Mouse (Mus musculus) monocyte, adult 5-6 weeks (primary cell): ENCODE results near the gene Txndc5. TPM values are rescaled to one million over a fixed set of nuclear protein-coding genes. Genes with fewer than 3 reads are reported as not detected.

ENCODE experiments used
- ATAC-seq: fragments of 153-309, 156-312 bp; replicated peaks from 2 replicates; pipeline ENCODE4 v1.8.0; 2017; ENCODE audit warnings: mild to moderate bottlenecking; ENCODE audit not compliant: low TSS enrichment, insufficient number of reproducible peaks, severe bottlenecking, poor library complexity, low FRiP score
- total RNA-seq: library from RNA; stranded (forward); fragments of 200-1000, 200-491, 200-594 nt; gene quantifications from 3 replicates; pipeline ENCODE4 v1.2.3, GENCODE M21; 2017

Gene Txndc5
- total RNA-seq, 1 experiment from 2014 or later, result 47.2 TPM

DNA sequence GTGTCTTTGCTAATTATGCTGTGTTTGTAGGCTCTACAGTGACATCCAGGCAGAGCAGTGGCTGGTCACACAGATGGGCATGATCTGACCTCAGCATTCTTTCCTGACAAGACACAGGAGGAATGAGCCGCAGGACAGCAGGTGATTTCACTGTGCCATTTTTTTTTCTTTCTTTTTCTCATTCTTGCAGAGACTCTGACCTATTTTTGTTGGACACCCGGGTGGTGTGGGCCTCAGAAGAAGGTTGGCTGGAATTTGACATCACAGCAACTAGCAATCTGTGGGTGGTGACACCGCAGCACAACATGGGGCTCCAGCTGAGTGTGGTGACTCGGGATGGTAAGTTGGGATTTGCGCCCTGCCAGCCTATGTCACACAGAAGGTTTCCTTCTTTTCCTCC is 43.9 kb downstream of the Txndc5 start:
- ATAC-seq, result no peak

DNA sequence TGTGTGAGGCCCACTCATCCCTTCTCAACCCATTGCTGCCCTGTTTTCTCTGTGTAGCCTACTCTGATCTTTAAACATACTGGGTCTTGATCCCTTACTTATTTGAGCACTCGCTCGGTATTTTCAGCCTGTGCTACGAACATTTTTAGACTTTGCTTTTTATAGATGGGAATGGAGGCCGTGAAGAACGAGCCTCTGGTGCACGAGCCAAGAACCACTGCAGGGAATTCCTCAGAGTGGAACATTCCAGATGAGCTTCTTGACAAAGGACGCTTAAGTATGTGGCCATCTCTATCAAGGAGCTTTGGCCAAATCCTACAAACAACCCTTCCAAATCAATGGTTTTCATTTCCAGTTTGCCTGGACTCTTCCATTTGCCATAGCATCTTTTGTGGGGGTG is 47.6 kb downstream of the Txndc5 start:
- ATAC-seq, result no peak

DNA sequence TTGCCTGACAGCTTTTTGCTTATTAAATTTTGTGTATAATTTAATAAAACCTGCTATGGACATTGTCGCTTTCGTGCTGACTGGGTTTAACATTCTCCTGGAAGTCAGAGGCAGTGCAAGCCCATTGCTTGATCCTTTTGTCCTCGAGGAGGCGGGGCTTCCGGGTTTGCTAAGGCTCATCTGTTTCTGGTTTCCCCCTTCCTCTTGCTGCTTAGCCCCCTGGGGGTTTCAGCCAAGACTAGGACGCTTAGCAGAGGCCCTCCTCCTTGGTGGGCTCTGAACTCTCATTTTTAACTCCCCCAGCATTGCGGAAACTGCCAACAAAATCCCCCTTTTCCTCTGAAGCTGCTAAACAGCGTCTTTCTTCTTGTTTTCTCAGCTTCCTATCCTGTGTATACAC is 51.7 kb downstream of the Txndc5 start:
- no peak for ATAC-seq

DNA sequence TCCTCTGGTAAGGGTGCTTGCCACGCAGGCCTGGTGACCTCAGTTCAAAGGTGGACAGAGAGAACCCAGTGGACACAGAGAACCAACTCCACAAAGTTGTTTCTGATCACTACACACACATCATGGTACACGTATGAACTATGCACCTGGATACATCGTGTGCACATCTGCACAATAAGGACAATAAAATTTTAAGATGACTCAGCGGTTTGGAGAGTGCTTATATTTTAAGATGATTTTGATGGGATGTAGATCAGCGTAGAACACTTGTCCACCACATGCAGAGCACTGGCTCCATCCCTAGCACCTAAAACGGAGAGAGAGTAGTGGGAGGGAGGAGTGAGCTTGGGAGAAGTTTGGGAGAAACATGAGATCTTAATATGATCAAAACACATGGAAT is 55.1 kb downstream of the Txndc5 start:
- no peak for ATAC-seq

DNA sequence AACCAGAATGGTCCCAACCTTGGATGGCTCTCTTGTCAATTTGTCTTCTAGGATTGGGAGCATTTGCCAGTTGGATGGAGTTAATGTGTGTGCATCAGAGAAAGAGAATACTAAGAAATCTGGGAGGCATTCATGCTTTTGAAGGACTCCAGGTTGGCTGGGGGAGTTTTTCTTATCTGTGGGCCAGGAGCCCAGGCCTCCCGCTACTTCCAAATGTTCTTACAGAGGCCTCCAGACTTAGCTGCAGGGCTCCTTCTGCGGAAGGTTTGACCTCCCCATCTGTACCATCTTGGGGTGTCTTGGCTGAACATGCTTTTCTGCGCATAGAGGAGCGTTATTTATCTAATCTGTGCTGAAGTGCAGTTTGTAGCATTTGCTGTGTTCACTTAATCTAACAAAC is 56.0 kb downstream of the Txndc5 start:
- no peak for ATAC-seq

DNA sequence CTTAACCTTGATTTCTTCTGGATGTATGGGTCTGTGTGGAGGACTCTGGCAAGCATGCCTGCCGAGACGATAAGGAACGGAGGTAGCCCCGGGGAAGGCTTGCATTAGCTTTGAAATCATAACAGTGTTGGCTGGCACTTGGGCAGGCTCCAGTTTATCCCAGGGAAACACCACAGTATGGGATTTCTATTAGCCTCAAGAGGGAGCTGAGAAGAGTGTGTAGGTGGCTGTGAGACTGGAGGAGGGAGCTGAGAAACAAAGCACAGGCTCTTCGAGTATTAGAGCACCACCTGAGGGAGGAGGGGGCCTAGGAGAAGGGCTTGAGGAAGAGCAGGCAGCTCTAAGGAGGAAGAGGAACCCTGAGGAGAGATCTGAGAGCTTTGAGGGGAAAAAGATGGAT is 57.7 kb downstream of the Txndc5 start:
- ATAC-seq, result no peak

DNA sequence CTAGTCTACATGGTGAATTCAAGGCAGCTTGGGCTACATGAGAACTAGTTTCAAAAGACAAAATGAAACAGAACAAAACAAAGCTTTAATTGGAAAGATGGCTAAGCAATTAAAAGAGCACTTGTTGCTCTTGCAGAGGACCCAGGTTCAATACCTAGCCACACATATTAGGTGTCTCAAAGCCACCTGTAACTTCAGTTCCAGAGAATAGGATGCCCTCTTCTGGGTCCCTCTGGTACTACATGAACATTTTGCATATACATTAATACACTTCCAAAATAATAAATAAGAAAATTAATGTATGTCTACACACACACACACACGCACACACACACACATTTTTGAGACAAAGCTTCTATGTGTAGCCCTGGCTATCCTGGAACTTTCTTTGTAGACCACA is 65.2 kb downstream of the Txndc5 start:
- no peak for ATAC-seq

DNA sequence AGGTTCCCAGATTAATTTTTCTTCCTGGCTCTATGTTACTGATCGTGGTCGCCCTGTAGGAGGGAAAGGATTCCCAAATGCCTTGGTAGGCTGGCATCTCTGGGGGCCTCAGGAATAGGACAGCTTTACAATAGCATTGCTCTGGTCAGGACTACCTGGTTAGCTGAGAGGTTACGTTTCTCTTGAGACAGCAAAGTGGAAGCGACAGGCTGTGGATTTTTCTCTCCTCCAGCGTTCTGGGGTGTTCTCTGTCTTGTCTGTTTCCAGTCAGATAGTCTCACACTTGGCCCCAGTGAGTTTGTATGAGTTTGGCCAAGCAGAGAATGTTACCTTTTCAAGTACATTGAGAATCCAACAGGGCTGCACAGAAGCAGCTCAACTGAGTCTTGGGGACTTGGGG is 77.2 kb downstream of the Txndc5 start:
- ATAC-seq, result no peak

Other genes starting within 250 kb of the Txndc5 start
- gene Bmp6, start 183.7 kb downstream of the Txndc5 start, total RNA-seq, result not detected in 3 replicates
- gene Bloc1s5, start 106.3 kb upstream of the Txndc5 start, total RNA-seq, result 8.1 to 11.9 TPM (median 10.2 TPM) in 3 replicates
- 15.5 to 26.9 TPM (median 25.9 TPM) in 3 replicates for gene Eef1e1, start 130.2 kb upstream of the Txndc5 start, total RNA-seq